Mouse (Mus musculus) small intestine, adult 2 months (tissue): ENCODE measurements around the gene Mmp3. TPM values are rescaled to one million over a fixed set of nuclear protein-coding genes. Genes with fewer than 3 reads are reported as not detected.
"Not testable (repeated sequence)": the region's sequence is repeated elsewhere in the genome, so short reads cannot be mapped to it uniquely, and the experiment has no call there.

Source experiments
- H3K27ac ChIP-seq: fragments of 200-500 bp; 2 replicates; pipeline ENCODE4 v1.5.1; 2012; ENCODE audit warnings: low read depth, low read length, control low read depth, inconsistent platforms; ENCODE audit not compliant: insufficient read depth
- H3K27me3 ChIP-seq: fragments of 200-500 bp; 2 replicates; pipeline ENCODE4 v1.6.1; 2012; ENCODE audit warnings: mild to moderate bottlenecking, moderate library complexity, low read length, inconsistent platforms; ENCODE audit not compliant: control insufficient read depth, insufficient read depth
- H3K36me3 ChIP-seq: fragments of 200-500 bp; 2 replicates; pipeline ENCODE4 v1.6.1; 2012; ENCODE audit warnings: mild to moderate bottlenecking, low read length, control low read depth, inconsistent platforms; ENCODE audit not compliant: control insufficient read depth, insufficient read depth
- H3K4me1 ChIP-seq: fragments of 200-500 bp; 2 replicates; pipeline ENCODE4 v1.6.1; 2012; ENCODE audit warnings: low read length, inconsistent platforms, mixed read lengths; ENCODE audit not compliant: control insufficient read depth, insufficient read depth, insufficient read length
- H3K4me3 ChIP-seq: fragments of 200-500 bp; 2 replicates; pipeline ENCODE4 v1.5.1; 2012; ENCODE audit warnings: low read depth, mild to moderate bottlenecking, control low read depth, inconsistent platforms, low read length, moderate library complexity
- CTCF ChIP-seq: fragments of 200-500 bp; IDR thresholded peaks from 2 replicates; pipeline ENCODE4 v1.5.1; 2012; ENCODE audit warnings: low read depth, mild to moderate bottlenecking, control low read depth, inconsistent platforms, low read length, moderate library complexity, mixed read lengths; ENCODE audit not compliant: insufficient replicate concordance, insufficient read length; ENCODE audit errors: extremely low read depth
- POLR2A ChIP-seq: fragments of 200-500 bp; IDR thresholded peaks from 2 replicates; pipeline ENCODE4 v1.6.1; 2012; ENCODE audit warnings: low read depth, mild to moderate bottlenecking, control low read depth, inconsistent platforms, low read length, moderate library complexity
- WGBS: fragments of 180-500 bp; shearing (Covaris S2); methylation state at CpG from one replicate; pipeline ENCODE4 v1.1.7; 2018; 5-methylcytosine and 5-hydroxymethylcytosine counted together
- polyA plus RNA-seq: library from polyadenylated mRNA; depleted of rRNA; stranded (reverse); fragments of >200 nt; gene quantifications from 2 replicates; pipeline ENCODE4 v1.2.3, GENCODE M21; 2012; rRNA removed

Gene Mmp3
- 0.10 and 0.39 TPM in 2 replicates for polyA plus RNA-seq

GRCm38 (mm10) chr9:7445522-7445921, at the start of gene Mmp3:
Mmp3 (plus strand) TSS chr9:7445822.
- Histone ChIP-seq H3K4me1 (no peaks in the 10 kb centered on the region), H3K36me3 (no peaks in the 10 kb centered on the region), H3K27ac (no peak within 1 kb of the TSS), H3K4me3 (no peak within 1 kb of the TSS), H3K27me3 (no peaks in the 10 kb centered on the region)
- 93% methylated on average over 2 of the region's 2 CpGs for WGBS
- no peak for TF ChIP-seq CTCF
- no peak for TF ChIP-seq POLR2A

GRCm38 (mm10) chr9:7396556-7396955, 49.1 kb upstream of the Mmp3 start:
- H3K27ac ChIP-seq, H3K4me1 ChIP-seq, H3K4me3 ChIP-seq, H3K36me3 ChIP-seq, H3K27me3 ChIP-seq: not testable (repeated sequence)
- 70% methylated on average over 8 of the region's 8 CpGs for WGBS

GRCm38 (mm10) chr9:7453302-7453701, 7.7 kb downstream of the Mmp3 start:
- no peaks in the 10 kb centered on the region for H3K4me1 ChIP-seq
- TF ChIP-seq CTCF (no peak), POLR2A (no peak)
- no peaks in the 10 kb centered on the region for H3K27me3 ChIP-seq
- H3K27ac ChIP-seq: no peak overlapping the region
- WGBS: 79% methylated on average over 2 of the region's 2 CpGs
- no peak overlapping the region for H3K4me3 ChIP-seq
- no peaks in the 10 kb centered on the region for H3K36me3 ChIP-seq

- TF ChIP-seq CTCF: no peak
- TF ChIP-seq POLR2A: no peak
- WGBS: 88% methylated on average over 1 of the region's 1 CpGs
Measured at GRCm38 (mm10) chr9:7470262-7470661, 24.6 kb downstream of the Mmp3 start.

GRCm38 (mm10) chr9:7483684-7484394, 38.2 kb downstream of the Mmp3 start:
- Histone ChIP-seq H3K36me3 (no peaks in the 10 kb centered on the region), H3K4me1 (no peaks in the 10 kb centered on the region), H3K27me3 (no peaks in the 10 kb centered on the region), H3K27ac (no peak overlapping the region), H3K4me3 (no peak overlapping the region)
- TF ChIP-seq POLR2A (no peak), CTCF (no peak)
- WGBS: 71% methylated on average over 5 of the region's 5 CpGs

More at GRCm38 (mm10) chr9:7470262-7470661, 24.6 kb downstream of the Mmp3 start:
- H3K27ac ChIP-seq: no peak overlapping the region
- no peak overlapping the region for H3K4me3 ChIP-seq
- no peaks in the 10 kb centered on the region for H3K27me3 ChIP-seq
- H3K36me3 ChIP-seq: no peaks in the 10 kb centered on the region
- no peaks in the 10 kb centered on the region for H3K4me1 ChIP-seq

- no peaks in the 10 kb centered on the region for H3K4me1 ChIP-seq
- H3K27ac ChIP-seq: no peak overlapping the region
- H3K27me3 ChIP-seq: no peaks in the 10 kb centered on the region
- 75% methylated on average over 3 of the region's 3 CpGs for WGBS
- H3K36me3 ChIP-seq: no peaks in the 10 kb centered on the region
- TF ChIP-seq CTCF (no peak), POLR2A (no peak)
- no peak overlapping the region for H3K4me3 ChIP-seq
Measured at GRCm38 (mm10) chr9:7501138-7501537, 55.5 kb downstream of the Mmp3 start.

- H3K4me1 ChIP-seq: no peaks in the 10 kb centered on the region
- TF ChIP-seq CTCF: no peak
- TF ChIP-seq POLR2A: no peak
- H3K27me3 ChIP-seq: no peaks in the 10 kb centered on the region
- no peaks in the 10 kb centered on the region for H3K36me3 ChIP-seq
- H3K27ac ChIP-seq: peak within 1 kb of the TSS; percentile 49
- H3K4me3 ChIP-seq: peak within 1 kb of the TSS; percentile 4; the same call in 1 of the 2 replicates
- 76% methylated on average over 3 of the region's 3 CpGs for WGBS
Measured at GRCm38 (mm10) chr9:7502051-7502450, 56.4 kb downstream of the Mmp3 start, which contains the start of gene Mmp10. Mmp10 (plus strand) TSS chr9:7502352.

Other genes starting within 250 kb of the Mmp3 start
- 0.23 and 0.46 TPM in 2 replicates for gene Mmp13, start 173.3 kb upstream of the Mmp3 start, polyA plus RNA-seq
- 0.05 and 0.66 TPM in 2 replicates for gene Mmp12, start 101.4 kb upstream of the Mmp3 start, polyA plus RNA-seq
- not detected in 2 replicates for gene Mmp1b, start 57.8 kb upstream of the Mmp3 start, polyA plus RNA-seq
- 3.9 and 6.7 TPM in 2 replicates for gene Mmp10, start 56.5 kb downstream of the Mmp3 start, polyA plus RNA-seq
- not detected in 2 replicates for gene Mmp8, start 112.6 kb downstream of the Mmp3 start, polyA plus RNA-seq
- not detected in 2 replicates for gene Mmp27, start 125.6 kb downstream of the Mmp3 start, polyA plus RNA-seq
- gene Mmp20, start 182.4 kb downstream of the Mmp3 start, polyA plus RNA-seq: 0.04 TPM in 1 of 2 replicates, not detected in the other
- 33.1 and 112 TPM in 2 replicates for gene Mmp7, start 246.3 kb downstream of the Mmp3 start, polyA plus RNA-seq